Mouse (Mus musculus) small intestine, adult 2 months (tissue): Measurements from ENCODE around the gene Ddx18.

Experiments
- CTCF ChIP-seq: fragments of 200-500 bp; IDR thresholded peaks from 2 replicates; pipeline ENCODE4 v1.5.1; 2012; ENCODE audit warnings: low read depth, mild to moderate bottlenecking, control low read depth, inconsistent platforms, low read length, moderate library complexity, mixed read lengths; ENCODE audit not compliant: insufficient replicate concordance, insufficient read length; ENCODE audit errors: extremely low read depth
- POLR2A ChIP-seq: fragments of 200-500 bp; IDR thresholded peaks from 2 replicates; pipeline ENCODE4 v1.6.1; 2012; ENCODE audit warnings: low read depth, mild to moderate bottlenecking, control low read depth, inconsistent platforms, low read length, moderate library complexity

- no peak for TF ChIP-seq CTCF
- TF ChIP-seq POLR2A: no peak
Measured at GRCm38 (mm10) chr1:121527061-121527460, 40.7 kb downstream of the Ddx18 start.
